8 mouse cellular contexts compared by ENCODE assay signal in genomic region chr1:150391931-150392637, GRCm38 (mm10). TPM values are rescaled to one million over a fixed set of nuclear protein-coding genes. Genes with fewer than 3 reads are reported as not detected.
DNase-seq lines count a peak whose midpoint lies in the region; ATAC-seq and TF ChIP-seq lines count a peak whose summit lies in the region.

No protein-coding gene starts in this region.

- no peaks in the 10 kb centered on the region for H3K27me3 ChIP-seq in CH12.LX (replicated peaks)
- no peaks in the 10 kb centered on the region for H3K27me3 ChIP-seq in limb, embryonic 15.5 days
- H3K27me3 ChIP-seq in stomach, embryonic 14.5 days (ENCODE audit: control insufficient read depth, insufficient read depth, low read length) = no peaks in the 10 kb centered on the region

- TF ChIP-seq CTCF in gastrocnemius, adult 2 months (IDR thresholded peaks at IDR 0.05) = no peak
- TF ChIP-seq CTCF in CH12.LX (conservative IDR thresholded peaks at IDR 0.05 in 1 of 2, IDR thresholded peaks at IDR 0.05 in 1 of 2; ENCODE audit: low read depth in 2 of 2, low read length in 2 of 2) = no peak

- H3K36me3 ChIP-seq in CH12.LX (replicated peaks in 1 of 2; ENCODE audit: control insufficient read depth in 1 of 2, insufficient read depth in 1 of 2, low read length in 1 of 2) = peaks cover 12 to 33% of the 10 kb centered on the region in 2 experiments
- peaks cover 36% of the 10 kb centered on the region for H3K36me3 ChIP-seq in limb, embryonic 15.5 days
- peaks cover 34% of the 10 kb centered on the region for H3K36me3 ChIP-seq in stomach, embryonic 14.5 days (ENCODE audit: control insufficient read depth, insufficient read depth, low read length)

- DNase-seq in gastrocnemius, adult 2 months = no peak
- no peak for DNase-seq in gastrocnemius, postnatal 25 days
- no peak for DNase-seq in CH12.LX (ENCODE audit: extremely low read depth)
- DNase-seq in left cerebral cortex, adult 9 months (ENCODE audit: low spot score in 2 of 2) = no peak
- no peak for DNase-seq in ovary, postnatal 14 days (ENCODE audit: low spot score)

- 20% methylated on average over 11 of the region's 11 CpGs for WGBS in limb, embryonic 15.5 days
- 21% methylated on average over 11 of the region's 11 CpGs for WGBS in stomach, embryonic 14.5 days

- H3K4me2 ChIP-seq in CH12.LX (ENCODE audit: insufficient read depth, low read depth, poor library complexity, severe bottlenecking) = peak overlapping the region; percentile 51; the same call in 1 of the 2 replicates
- peak overlapping the region; percentile 50 for H3K4me2 ChIP-seq in limb, embryonic 15.5 days
- peak overlapping the region; percentile 49 for H3K4me2 ChIP-seq in stomach, embryonic 14.5 days (replicated peaks; ENCODE audit: low read depth, low read length)

- H3K9me3 ChIP-seq in CH12.LX (replicated peaks; ENCODE audit: low read length) = peaks cover 3% of the 10 kb centered on the region
- H3K9me3 ChIP-seq in limb, embryonic 15.5 days = no peaks in the 10 kb centered on the region
- H3K9me3 ChIP-seq in stomach, embryonic 14.5 days (ENCODE audit: control insufficient read depth, low read depth, low read length) = no peaks in the 10 kb centered on the region

- H3K79me2 ChIP-seq in CH12.LX (replicated peaks; ENCODE audit: control insufficient read depth, extremely low read depth, insufficient read depth, poor library complexity, severe bottlenecking) = peaks cover 41% of the 10 kb centered on the region

- intact Hi-C loops in gastrocnemius, adult 2 months (cut with DNase I) = no loop called here

- no peak for TF ChIP-seq EP300 in CH12.LX (IDR thresholded peaks at IDR 0.05; ENCODE audit: low read length)

- no peak for TF ChIP-seq POLR2A in CH12.LX (IDR thresholded peaks at IDR 0.05; ENCODE audit: low read depth, low read length)

- peaks cover 6 to 51% of the 10 kb centered on the region in 2 experiments for H3K4me1 ChIP-seq in CH12.LX (ENCODE audit: control insufficient read depth in 1 of 2, insufficient read depth in 2 of 2)
- H3K4me1 ChIP-seq in limb, embryonic 15.5 days = peaks cover 8% of the 10 kb centered on the region; the same call in 1 of the 2 replicates
- H3K4me1 ChIP-seq in stomach, embryonic 14.5 days (ENCODE audit: control insufficient read depth, insufficient read depth, low read length) = no peaks in the 10 kb centered on the region

- peak overlapping the region; percentile 87 for H3K9ac ChIP-seq in CH12.LX (ENCODE audit: insufficient read depth, low read depth)
- peak overlapping the region; percentile 63 for H3K9ac ChIP-seq in limb, embryonic 15.5 days
- peak overlapping the region; percentile 67 for H3K9ac ChIP-seq in stomach, embryonic 14.5 days (replicated peaks; ENCODE audit: low read depth, low read length)

- TF ChIP-seq RAD21 in CH12.LX (IDR thresholded peaks at IDR 0.05; ENCODE audit: low read depth, low read length) = no peak

- dilution Hi-C loops in CH12.LX (cut with MboI; ENCODE audit: extremely low pct_ligation_motif_present, extremely low pct_unique_long_range_greater_than_20kb, low sequenced_read_pairs) = no loop called here

- peak overlapping the region; percentile 96 for H3K4me3 ChIP-seq in gastrocnemius, adult 2 months
- peak overlapping the region; percentile 69 to 79 (median 71) for H3K4me3 ChIP-seq in CH12.LX (replicated peaks in 1 of 3; ENCODE audit: low read depth in 2 of 3, low read length in 2 of 3, poor library complexity in 1 of 3)
- H3K4me3 ChIP-seq in limb, embryonic 15.5 days = peak overlapping the region; percentile 69
- peak overlapping the region; percentile 76 for H3K4me3 ChIP-seq in stomach, embryonic 14.5 days (ENCODE audit: low read depth, low read length)

- peak overlapping the region; percentile 99 for H3K27ac ChIP-seq in gastrocnemius, adult 2 months
- H3K27ac ChIP-seq in CH12.LX (ENCODE audit: insufficient read depth, low read depth) = peak overlapping the region; percentile 75
- H3K27ac ChIP-seq in limb, embryonic 15.5 days = peak overlapping the region; percentile 95
- no peak overlapping the region for H3K27ac ChIP-seq in stomach, embryonic 14.5 days (ENCODE audit: low read length)

- in situ Hi-C loops in CH12.LX (cut with MboI; ENCODE audit: low pct_ligation_motif_present, low pct_unique_long_range_greater_than_20kb, low sequenced_read_pairs) = loop anchor here (25.0 kb wide), 1 partner anchor 555 kb away; no protein-coding TSS in a partner anchor

- peak; percentile 33 for ATAC-seq in erythroid progenitor cell, adult 5-6 weeks (replicated peaks; ENCODE audit: low FRiP score, poor library complexity, severe bottlenecking)
- no peak for ATAC-seq in limb, embryonic 15.5 days (ENCODE audit: insufficient number of reproducible peaks, low FRiP score, low TSS enrichment, low read depth)
- ATAC-seq in stomach, embryonic 14.5 days (ENCODE audit: insufficient number of reproducible peaks, insufficient read depth, low FRiP score, low read depth) = peak; percentile 2; the same call in 1 of the 2 replicates

TF ChIP-seq in CH12.LX, 34 proteins besides CTCF, POLR2A, EP300 and RAD21:
- TF ChIP-seq RCOR1 (conservative IDR thresholded peaks at IDR 0.05; ENCODE audit: low read depth, low read length) (no peak), UBTF (IDR thresholded peaks at IDR 0.05; ENCODE audit: low read depth, low read length) (0 out of 2 replicates have a peak, but pooled peaks have one; percentile 14), MXI1 (IDR thresholded peaks at IDR 0.05; ENCODE audit: low read depth, low read length) (no peak; the same call in 1 of the 2 replicates), CHD1 (IDR thresholded peaks at IDR 0.05; ENCODE audit: low read depth, low read length) (0 out of 2 replicates have a peak, but pooled peaks have one; percentile 85), MAX (IDR thresholded peaks at IDR 0.05; ENCODE audit: low read length) (no peak), HCFC1 (IDR thresholded peaks at IDR 0.05; ENCODE audit: low read depth, low read length) (no peak), POLR2AphosphoS2 (IDR thresholded peaks at IDR 0.05; ENCODE audit: low read depth, low read length) (0 out of 2 replicates have a peak, but pooled peaks have one; percentile 51), MEF2A (IDR thresholded peaks at IDR 0.05; ENCODE audit: borderline replicate concordance, low read depth, low read length) (no peak)
TF ChIP-seq in CH12.LX: peak in this region for 3.

RNA-seq across cellular contexts. Expression of gene Tpr, which starts 0.6 kb away (rescaled TPM):
- 100 to 1,000 TPM; 102 to 106 TPM for total RNA-seq in gastrocnemius, adult 2 months (2021)
- total RNA-seq in gastrocnemius, postnatal 25 days (2021) = 10 to 100 TPM; 83.0 to 85.2 TPM
- 200 and 212 TPM in 2 replicates for total RNA-seq in CH12.LX (2012; rRNA removed)
- total RNA-seq in CH12.LX (2014; rRNA removed) = 129 and 135 TPM in 2 replicates
- 291 and 299 TPM in 2 replicates for polyA plus RNA-seq in CH12.LX (2012; ENCODE audit: insufficient read length, low read depth)
- 247 and 267 TPM in 2 replicates for total RNA-seq in erythroid progenitor cell, adult 5-6 weeks (2015; ENCODE audit: low replicate concordance)
- 283 and 286 TPM in 2 replicates for total RNA-seq in erythroid progenitor cell, adult 5-6 weeks (2017; ENCODE audit: low replicate concordance)
- polyA plus RNA-seq in limb, embryonic 15.5 days (2015; fragmentation: Nextera tagmentation; extraction: Ambion mirVana) = 151 and 175 TPM in 2 replicates
- polyA plus RNA-seq in stomach, embryonic 14.5 days (2014; fragmentation: Nextera tagmentation; extraction: Ambion mirVana) = 188 and 197 TPM in 2 replicates

RNA-seq across cellular contexts. Expression of gene Odr4, which starts 0.8 kb away (rescaled TPM):
- 10 to 100 TPM; 20.6 to 24.3 TPM for total RNA-seq in gastrocnemius, adult 2 months (2021)
- 10 to 100 TPM; 18.1 to 21.3 TPM for total RNA-seq in gastrocnemius, postnatal 25 days (2021)
- total RNA-seq in CH12.LX (2012; rRNA removed) (26.6 and 34.0 TPM in 2 replicates), CH12.LX (2014; rRNA removed) (54.7 and 60.0 TPM in 2 replicates)
- 25.0 and 27.6 TPM in 2 replicates for polyA plus RNA-seq in CH12.LX (2012; ENCODE audit: insufficient read length, low read depth)
- total RNA-seq in erythroid progenitor cell, adult 5-6 weeks (2015; ENCODE audit: low replicate concordance) = 25.2 and 29.3 TPM in 2 replicates
- total RNA-seq in erythroid progenitor cell, adult 5-6 weeks (2017; ENCODE audit: low replicate concordance) = 11.8 and 18.5 TPM in 2 replicates
- 48.3 and 49.6 TPM in 2 replicates for polyA plus RNA-seq in limb, embryonic 15.5 days (2015; fragmentation: Nextera tagmentation; extraction: Ambion mirVana)
- polyA plus RNA-seq in stomach, embryonic 14.5 days (2014; fragmentation: Nextera tagmentation; extraction: Ambion mirVana) = 38.0 and 39.7 TPM in 2 replicates
